Mouse (Mus musculus): Measurements from ENCODE around the gene Gltp.

DNA sequence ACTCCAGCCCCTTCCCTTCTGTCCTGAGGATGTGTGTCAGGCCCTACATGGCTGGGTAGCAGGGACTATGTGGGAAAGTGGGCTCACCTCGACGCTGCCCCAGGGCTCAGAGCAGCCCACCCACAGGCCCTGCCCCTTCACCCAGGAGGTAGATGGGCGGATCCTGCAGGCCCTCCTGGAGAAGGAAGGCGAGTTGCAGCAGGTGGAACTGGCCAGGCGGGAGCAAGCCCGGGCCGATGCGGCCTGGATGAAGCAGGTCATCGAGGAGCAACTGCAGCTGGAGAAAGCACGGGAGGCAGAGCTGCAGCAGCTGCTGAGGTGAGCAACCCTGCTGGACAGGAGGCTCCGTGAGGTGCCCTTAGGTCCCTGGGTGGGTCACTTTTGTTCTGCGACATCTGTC lies 26.5 kb upstream of the Gltp start:
- TF ChIP-seq CTCF (IDR thresholded peaks at IDR 0.05; ENCODE audit: low read depth) (no peak), EP300 (IDR thresholded peaks at IDR 0.05; ENCODE audit: low read depth) (no peak)

All from liver, postnatal 0 days (tissue).